Mouse (Mus musculus) cerebellum, adult 2 months (tissue): ENCODE results near the gene Fstl4.

Experiments
- CTCF ChIP-seq: fragments of 200-500 bp; IDR thresholded peaks from 2 replicates; pipeline ENCODE4 v1.5.1; 2011; ENCODE audit warnings: low read depth, mild to moderate bottlenecking, control low read depth, low read length, moderate library complexity, borderline replicate concordance; ENCODE audit not compliant: insufficient read depth
- POLR2A ChIP-seq: fragments of 200-500 bp; IDR thresholded peaks from 2 replicates; pipeline ENCODE4 v1.6.1; 2011; ENCODE audit warnings: low read length, control low read depth, borderline replicate concordance; ENCODE audit not compliant: insufficient read depth

GRCm38 (mm10) chr11:53182858-53183257 is 418.4 kb downstream of the Fstl4 start:
- TF ChIP-seq CTCF (no peak), POLR2A (no peak)
